In the genomic region with DNA sequence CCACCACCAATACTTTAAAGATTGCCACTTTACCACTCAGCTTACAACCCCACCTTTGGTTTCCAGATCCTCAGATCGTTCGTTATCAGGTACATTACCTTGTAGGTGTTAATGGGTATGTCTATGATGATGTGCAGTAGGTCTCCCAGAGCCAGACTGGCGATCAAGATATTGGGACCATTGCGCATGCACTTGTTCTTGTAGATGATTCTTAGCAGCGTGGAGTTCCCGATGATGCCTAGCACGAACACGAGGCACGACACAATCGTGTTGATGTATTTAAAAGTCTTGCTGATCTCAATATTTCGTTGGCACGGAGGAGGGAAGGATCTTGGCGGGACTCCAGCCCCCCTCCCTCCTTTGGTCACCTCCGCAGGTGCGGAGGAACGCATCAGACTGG, we compare ENCODE assay signal across 7 mouse cellular contexts. TPM values are rescaled to one million over a fixed set of nuclear protein-coding genes. Genes with fewer than 3 reads are reported as not detected.
DNase-seq lines count a peak whose midpoint lies in the region; ATAC-seq and TF ChIP-seq lines count a peak whose summit lies in the region.

No protein-coding gene starts in this region.

- 10% methylated on average over 16 of the region's 16 CpGs for WGBS in lung, postnatal 0 days
- 6% methylated on average over 16 of the region's 16 CpGs for WGBS in forebrain, embryonic 15.5 days
- 6% methylated on average over 16 of the region's 16 CpGs for WGBS in kidney, postnatal 0 days
- WGBS in neural tube, embryonic 12.5 days: 7% methylated on average over 16 of the region's 16 CpGs

- no peaks in the 10 kb centered on the region for H3K36me3 ChIP-seq in lung, postnatal 0 days (ENCODE audit: insufficient read depth, low read length)
- no peaks in the 10 kb centered on the region for H3K36me3 ChIP-seq in forebrain, embryonic 15.5 days
- no peaks in the 10 kb centered on the region for H3K36me3 ChIP-seq in kidney, postnatal 0 days (ENCODE audit: insufficient read depth, low read length)
- no peaks in the 10 kb centered on the region for H3K36me3 ChIP-seq in neural tube, embryonic 12.5 days

- H3K4me2 ChIP-seq in lung, postnatal 0 days (replicated peaks; ENCODE audit: low read depth, low read length): peak overlapping the region; percentile 64
- H3K4me2 ChIP-seq in forebrain, embryonic 15.5 days (replicated peaks): peak overlapping the region; percentile 98
- H3K4me2 ChIP-seq in kidney, postnatal 0 days (ENCODE audit: low read length): peak overlapping the region; percentile 74
- peak overlapping the region; percentile 93 for H3K4me2 ChIP-seq in neural tube, embryonic 12.5 days (replicated peaks)

- no peaks in the 10 kb centered on the region for H3K9me3 ChIP-seq in lung, postnatal 0 days (ENCODE audit: low read length)
- H3K9me3 ChIP-seq in forebrain, embryonic 15.5 days: no peaks in the 10 kb centered on the region
- no peaks in the 10 kb centered on the region for H3K9me3 ChIP-seq in kidney, postnatal 0 days (replicated peaks; ENCODE audit: low read length)
- no peaks in the 10 kb centered on the region for H3K9me3 ChIP-seq in neural tube, embryonic 12.5 days

- peak overlapping the region; percentile 55 for H3K4me3 ChIP-seq in lung, postnatal 0 days (ENCODE audit: low read depth, low read length)
- peak overlapping the region; percentile 55 for H3K4me3 ChIP-seq in forebrain, embryonic 15.5 days
- H3K4me3 ChIP-seq in kidney, postnatal 0 days (replicated peaks; ENCODE audit: low read depth, low read length): peak overlapping the region; percentile 47
- H3K4me3 ChIP-seq in neural tube, embryonic 12.5 days: peak overlapping the region; percentile 60

- no peak for DNase-seq in lung, postnatal 0 days (ENCODE audit: low spot score)
- DNase-seq in lung, adult 18-20 months: no peak
- no peak for DNase-seq in kidney, postnatal 0 days (ENCODE audit: low spot score)

- ATAC-seq in lung, postnatal 0 days: no peak
- peak; percentile 31; the same call in 1 of the 2 replicates for ATAC-seq in forebrain, embryonic 15.5 days (replicated peaks)
- ATAC-seq in kidney, postnatal 0 days (replicated peaks; ENCODE audit: low FRiP score, low read depth): no peak
- ATAC-seq in neural tube, embryonic 12.5 days (ENCODE audit: low FRiP score, low read depth): no peak
- no peak for ATAC-seq in megakaryocyte-erythroid progenitor cell, adult 5-6 weeks (replicated peaks; ENCODE audit: low FRiP score, low TSS enrichment, poor library complexity, severe bottlenecking)
- ATAC-seq in erythroblast, adult 5-6 weeks (replicated peaks; ENCODE audit: low FRiP score, poor library complexity, severe bottlenecking): no peak

- H3K4me1 ChIP-seq in lung, postnatal 0 days (ENCODE audit: insufficient read depth, low read depth, low read length): no peaks in the 10 kb centered on the region; the same call in 1 of the 2 replicates
- peaks cover 18% of the 10 kb centered on the region for H3K4me1 ChIP-seq in forebrain, embryonic 15.5 days
- peaks cover 4% of the 10 kb centered on the region; the same call in 1 of the 2 replicates for H3K4me1 ChIP-seq in kidney, postnatal 0 days (replicated peaks; ENCODE audit: insufficient read depth, low read length)
- H3K4me1 ChIP-seq in neural tube, embryonic 12.5 days: peaks cover 18% of the 10 kb centered on the region

- no peak for TF ChIP-seq CTCF in lung, postnatal 0 days (IDR thresholded peaks at IDR 0.05)
- TF ChIP-seq CTCF in kidney, postnatal 0 days (IDR thresholded peaks at IDR 0.05; ENCODE audit: low read depth): no peak

- H3K27ac ChIP-seq in lung, postnatal 0 days (ENCODE audit: low read length): peak overlapping the region; percentile 76
- H3K27ac ChIP-seq in forebrain, embryonic 15.5 days (replicated peaks): peak overlapping the region; percentile 59
- peak overlapping the region; percentile 58; the same call in 1 of the 2 replicates for H3K27ac ChIP-seq in kidney, postnatal 0 days
- H3K27ac ChIP-seq in neural tube, embryonic 12.5 days: peak overlapping the region; percentile 66; the same call in 1 of the 2 replicates

- no peak for TF ChIP-seq EP300 in lung, postnatal 0 days (IDR thresholded peaks at IDR 0.05)

- peak overlapping the region; percentile 20 for H3K9ac ChIP-seq in lung, postnatal 0 days (replicated peaks; ENCODE audit: low read depth)
- peak overlapping the region; percentile 51 for H3K9ac ChIP-seq in forebrain, embryonic 15.5 days (replicated peaks)
- H3K9ac ChIP-seq in kidney, postnatal 0 days (ENCODE audit: low read depth, low read length): peak overlapping the region; percentile 43
- peak overlapping the region; percentile 67 for H3K9ac ChIP-seq in neural tube, embryonic 12.5 days

- H3K27me3 ChIP-seq in lung, postnatal 0 days (replicated peaks; ENCODE audit: insufficient read depth, low read length): no peaks in the 10 kb centered on the region
- H3K27me3 ChIP-seq in forebrain, embryonic 15.5 days: no peaks in the 10 kb centered on the region
- no peaks in the 10 kb centered on the region for H3K27me3 ChIP-seq in kidney, postnatal 0 days (ENCODE audit: insufficient read depth, low read length)
- H3K27me3 ChIP-seq in neural tube, embryonic 12.5 days (replicated peaks): no peaks in the 10 kb centered on the region

RNA-seq across cellular contexts. Expression of a gene that starts 1.3 kb away (rescaled TPM):
- 116 and 139 TPM in 2 replicates for polyA plus RNA-seq in lung, postnatal 0 days (2015; fragmentation: Nextera tagmentation; extraction: Ambion mirVana)
- polyA plus RNA-seq in forebrain, embryonic 15.5 days (2015; fragmentation: Nextera tagmentation; extraction: Ambion mirVana): 48.9 and 61.8 TPM in 2 replicates
- 70.3 and 73.0 TPM in 2 replicates for polyA plus RNA-seq in kidney, postnatal 0 days (2015; fragmentation: Nextera tagmentation; extraction: Ambion mirVana)
- polyA plus RNA-seq in neural tube, embryonic 12.5 days (2016; fragmentation: Nextera tagmentation; extraction: Ambion mirVana): 147 and 170 TPM in 2 replicates
- not detected in 2 replicates for total RNA-seq in megakaryocyte-erythroid progenitor cell, adult 5-6 weeks (2014; fragmentation: Nextera tagmentation)
- total RNA-seq in megakaryocyte-erythroid progenitor cell, adult 5-6 weeks (2017): not detected in 2 replicates
- 0.42 TPM in 1 of 2 replicates, not detected in the other for total RNA-seq in erythroblast, adult 5-6 weeks (2015; ENCODE audit: low replicate concordance)
- total RNA-seq in erythroblast, adult 5-6 weeks (2017; ENCODE audit: low replicate concordance): 0.60 TPM in 1 of 2 replicates, not detected in the other
